Mouse (Mus musculus) ES-Bruce4 (cell line): Measurements from ENCODE around the gene Pimreg.

Experiments used
- CTCF ChIP-seq: IDR thresholded peaks from one replicate; pipeline ENCODE4 v1.8.1; 2011; ENCODE audit warnings: low read depth, low read length
- EP300 ChIP-seq: IDR thresholded peaks from 2 replicates; pipeline ENCODE4 v1.6.1; 2011; ENCODE audit warnings: low read depth, low read length; ENCODE audit not compliant: insufficient read depth
- POLR2A ChIP-seq: IDR thresholded peaks from one replicate; pipeline ENCODE4 v1.8.1; 2011; ENCODE audit warnings: low read length; ENCODE audit not compliant: insufficient read depth

DNA sequence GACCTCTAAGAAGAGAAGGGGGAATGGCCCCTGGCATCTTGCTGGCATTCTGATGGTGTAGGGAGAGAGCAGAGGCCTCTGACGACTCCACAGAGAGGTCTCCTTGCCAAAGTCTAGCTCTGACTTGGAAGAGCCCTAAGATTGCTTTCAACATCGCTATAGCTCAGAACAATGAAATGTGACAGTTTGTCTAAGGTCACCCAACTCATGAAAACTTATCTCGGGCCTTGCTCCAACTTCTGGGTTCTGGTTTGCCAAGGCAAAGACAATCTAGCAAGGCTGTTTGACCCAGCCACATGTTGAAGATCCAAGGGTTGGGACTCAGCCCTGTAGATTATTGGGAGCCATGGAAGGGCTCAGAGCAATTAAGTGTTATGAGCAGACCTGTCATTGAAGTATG lies 2.4 kb downstream of the Pimreg start:
- TF ChIP-seq CTCF: no peak
- TF ChIP-seq POLR2A: no peak
- TF ChIP-seq EP300: no peak
